Mouse (Mus musculus) stomach, postnatal 0 days (tissue): ENCODE measurements around the gene A630076J17Rik. TPM values are rescaled to one million over a fixed set of nuclear protein-coding genes. Genes with fewer than 3 reads are reported as not detected.

Source experiments
- ATAC-seq: fragments of 200-750 bp; cut with Nextera tagmentation; 2 replicates; pipeline ENCODE4 v1.8.0; 2017; ENCODE audit not compliant: low FRiP score, low TSS enrichment
- DNase-seq: peaks from one replicate; pipeline ENCODE4 v3.0.0-alpha.2; 2016; ENCODE audit warnings: low spot score
- H3K27ac ChIP-seq: fragments of 300-500 bp; sonication (generic); replicated peaks from 2 replicates; pipeline ENCODE4 v1.5.1; 2014; ENCODE audit warnings: mild to moderate bottlenecking, control low read depth
- H3K27me3 ChIP-seq: fragments of 300-500 bp; sonication (generic); 2 replicates; pipeline ENCODE4 v1.6.1; 2014; ENCODE audit warnings: low read length; ENCODE audit not compliant: control insufficient read depth, insufficient read depth
- H3K36me3 ChIP-seq: fragments of 300-500 bp; sonication (generic); 2 replicates; pipeline ENCODE4 v1.6.1; 2014; ENCODE audit warnings: low read length, mixed read lengths; ENCODE audit not compliant: control insufficient read depth, insufficient read depth
- H3K4me1 ChIP-seq: fragments of 300-500 bp; sonication (generic); replicated peaks from 2 replicates; pipeline ENCODE4 v1.6.1; 2014; ENCODE audit warnings: antibody characterized with exemption; ENCODE audit not compliant: control insufficient read depth, insufficient read depth
- H3K4me2 ChIP-seq: fragments of 300-500 bp; sonication (generic); replicated peaks from 2 replicates; pipeline ENCODE4 v1.6.1; 2014; ENCODE audit warnings: low read depth, mild to moderate bottlenecking, control low read depth, moderate library complexity
- H3K4me3 ChIP-seq: fragments of 300-500 bp; sonication (generic); 2 replicates; pipeline ENCODE4 v1.5.1; 2014; ENCODE audit warnings: low read depth, low read length, control low read depth
- H3K9ac ChIP-seq: fragments of 300-500 bp; sonication (generic); 2 replicates; pipeline ENCODE4 v1.6.1; 2014; ENCODE audit warnings: mild to moderate bottlenecking, low read length, control low read depth, mixed read lengths
- H3K9me3 ChIP-seq: fragments of 300-500 bp; sonication (generic); 2 replicates; pipeline ENCODE4 v1.6.1; 2016; ENCODE audit warnings: low read length; ENCODE audit not compliant: control insufficient read depth
- CTCF ChIP-seq: IDR thresholded peaks from 2 replicates; pipeline ENCODE4 v1.5.1; 2016; ENCODE audit warnings: antibody characterized with exemption, low read depth, mild to moderate bottlenecking, moderate library complexity
- EP300 ChIP-seq: optimal IDR thresholded peaks from 2 replicates; pipeline ENCODE3; 2016; ENCODE audit warnings: antibody characterized with exemption
- WGBS: fragments of 180-500 bp; shearing (Covaris S2); extraction: QIAGEN DNeasy Blood & Tissue Kit; methylation state at CpG from one replicate; pipeline ENCODE4 v1.1.7; 2014; 5-methylcytosine and 5-hydroxymethylcytosine counted together
- polyA plus RNA-seq: library from polyadenylated mRNA; unstranded; fragments of >200 nt; fragmentation: Nextera tagmentation; extraction: Ambion mirVana; gene quantifications from 2 replicates; pipeline ENCODE4 v1.2.1, GENCODE M21; 2015

Gene A630076J17Rik
- polyA plus RNA-seq, 1 experiment from 2014 or later: 32.7 TPM

- WGBS: 74% methylated on average over 6 of the region's 6 CpGs
- Histone ChIP-seq H3K4me1 (no peaks in the 10 kb centered on the region), H3K9me3 (no peaks in the 10 kb centered on the region), H3K36me3 (no peaks in the 10 kb centered on the region), H3K27me3 (no peaks in the 10 kb centered on the region), H3K4me3 (no peak overlapping the region), H3K27ac (no peak overlapping the region), H3K4me2 (no peak overlapping the region), H3K9ac (no peak overlapping the region)
- no peak for TF ChIP-seq EP300
- TF ChIP-seq CTCF: no peak
- DNase-seq (no peak), ATAC-seq (no peak)
These were observed 16.5 kb downstream of the A630076J17Rik start for GRCm38 (mm10) chr3:107246876-107247275.

GRCm38 (mm10) chr3:107249042-107249441 lies 18.6 kb downstream of the A630076J17Rik start:
- no peak overlapping the region for H3K27ac ChIP-seq
- H3K9ac ChIP-seq: no peak overlapping the region
- peak; percentile 74 for ATAC-seq
- no peak for DNase-seq
- H3K4me2 ChIP-seq: no peak overlapping the region
- no peak for TF ChIP-seq EP300
- H3K9me3 ChIP-seq: no peaks in the 10 kb centered on the region
- H3K4me3 ChIP-seq: no peak overlapping the region
- no peaks in the 10 kb centered on the region for H3K27me3 ChIP-seq
- H3K4me1 ChIP-seq: no peaks in the 10 kb centered on the region
- H3K36me3 ChIP-seq: no peaks in the 10 kb centered on the region
- WGBS: 58% methylated on average over 3 of the region's 3 CpGs

DNA sequence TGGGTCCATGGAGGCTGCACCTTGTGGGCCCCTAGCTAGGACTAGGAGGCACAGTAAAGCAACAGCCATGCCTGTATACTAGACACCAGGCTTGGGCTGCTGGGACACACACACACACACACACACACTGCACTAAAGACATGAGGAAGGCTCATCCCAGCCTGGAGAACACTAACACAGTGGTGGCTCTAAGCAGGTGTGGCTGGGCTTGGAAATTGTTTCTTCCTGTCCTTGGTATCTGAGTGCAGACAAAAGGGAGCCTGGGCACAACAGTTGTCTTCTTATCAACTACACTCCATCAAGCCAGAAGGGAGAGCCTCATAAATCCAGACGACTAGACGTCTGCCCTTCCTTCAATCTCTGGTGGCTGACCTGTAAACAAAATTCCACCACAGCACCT lies 19.9 kb downstream of the A630076J17Rik start:
- no peaks in the 10 kb centered on the region for H3K4me1 ChIP-seq
- ATAC-seq: no peak
- no peak overlapping the region for H3K4me2 ChIP-seq
- no peak for DNase-seq
- H3K27me3 ChIP-seq: no peaks in the 10 kb centered on the region
- no peak overlapping the region for H3K4me3 ChIP-seq
- no peaks in the 10 kb centered on the region for H3K36me3 ChIP-seq
- TF ChIP-seq CTCF (no peak), EP300 (no peak)
- WGBS: 20% methylated on average over 2 of the region's 2 CpGs
- H3K27ac ChIP-seq: no peak overlapping the region
- no peak overlapping the region for H3K9ac ChIP-seq
- no peaks in the 10 kb centered on the region for H3K9me3 ChIP-seq

DNA sequence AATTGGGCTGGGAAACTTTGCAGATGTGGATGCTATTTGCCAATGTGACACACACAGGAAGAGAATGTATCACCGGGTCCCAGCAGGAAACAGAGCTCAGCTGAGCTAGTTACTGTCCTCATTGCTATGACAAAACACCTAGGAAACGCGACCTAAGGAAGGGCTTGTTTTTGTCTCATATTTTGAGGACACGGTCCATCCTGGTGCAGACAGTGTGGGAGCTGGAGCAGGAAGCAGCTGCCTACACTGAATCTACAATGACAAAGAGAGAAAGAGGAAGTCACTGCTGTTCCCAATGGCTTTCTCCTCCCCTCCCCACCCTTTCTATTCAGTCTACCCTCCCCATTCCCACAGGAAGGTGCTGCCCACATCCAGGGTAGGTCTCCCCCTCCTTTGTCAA lies 21.6 kb downstream of the A630076J17Rik start:
- H3K9me3 ChIP-seq: no peaks in the 10 kb centered on the region
- H3K36me3 ChIP-seq: no peaks in the 10 kb centered on the region
- no peak for DNase-seq
- no peak for ATAC-seq
- no peak overlapping the region for H3K4me3 ChIP-seq
- no peak overlapping the region for H3K9ac ChIP-seq
- no peak overlapping the region for H3K27ac ChIP-seq
- H3K4me1 ChIP-seq: no peaks in the 10 kb centered on the region
- 66% methylated on average over 4 of the region's 4 CpGs for WGBS
- no peak for TF ChIP-seq CTCF
- no peak overlapping the region for H3K4me2 ChIP-seq
- H3K27me3 ChIP-seq: no peaks in the 10 kb centered on the region

DNA sequence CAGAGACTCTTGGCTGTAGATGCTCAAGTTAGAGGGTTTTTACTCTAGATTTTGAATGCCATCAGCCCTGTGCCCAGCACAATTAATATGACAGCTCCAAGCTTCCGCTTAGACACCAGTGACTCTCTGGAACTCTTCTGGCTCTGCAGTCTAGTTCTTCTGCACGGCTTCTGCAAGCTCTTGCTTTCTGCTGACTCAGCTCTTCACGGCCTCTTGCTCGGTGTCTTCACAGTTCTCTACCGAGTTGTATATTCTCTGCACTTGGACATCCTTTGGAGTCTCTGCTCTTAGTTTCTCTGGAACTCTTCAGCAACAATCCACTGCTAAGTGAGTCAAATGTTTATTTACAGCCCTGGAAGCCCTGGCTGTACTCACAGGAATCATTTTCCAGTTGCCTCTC lies 23.5 kb downstream of the A630076J17Rik start:
- H3K27ac ChIP-seq: no peak overlapping the region
- H3K9ac ChIP-seq: no peak overlapping the region
- TF ChIP-seq CTCF (no peak), EP300 (no peak)
- H3K27me3 ChIP-seq: no peaks in the 10 kb centered on the region
- no peak overlapping the region for H3K4me3 ChIP-seq
- no peak overlapping the region for H3K4me2 ChIP-seq
- no peaks in the 10 kb centered on the region for H3K4me1 ChIP-seq
- H3K36me3 ChIP-seq: no peaks in the 10 kb centered on the region
- no peaks in the 10 kb centered on the region for H3K9me3 ChIP-seq
- no peak for DNase-seq
- ATAC-seq: no peak
- WGBS: 57% methylated on average over 5 of the region's 5 CpGs

GRCm38 (mm10) chr3:107255992-107256391 lies 25.6 kb downstream of the A630076J17Rik start:
- no peak overlapping the region for H3K27ac ChIP-seq
- peaks cover 2% of the 10 kb centered on the region; the same call in 1 of the 2 replicates for H3K4me1 ChIP-seq
- H3K9me3 ChIP-seq: no peaks in the 10 kb centered on the region
- H3K4me2 ChIP-seq: no peak overlapping the region
- 77% methylated on average over 3 of the region's 3 CpGs for WGBS
- ATAC-seq (peak; percentile 51; the same call in 1 of the 2 replicates), DNase-seq (no peak)
- no peak overlapping the region for H3K4me3 ChIP-seq
- H3K36me3 ChIP-seq: no peaks in the 10 kb centered on the region
- TF ChIP-seq CTCF: no peak
- no peak for TF ChIP-seq EP300
- H3K27me3 ChIP-seq: no peaks in the 10 kb centered on the region
- no peak overlapping the region for H3K9ac ChIP-seq
